Mouse (Mus musculus) fat pad, adult 2 months (tissue): ENCODE measurements around the gene Sdr39u1.

Experiments used
- DNase-seq: peaks from one replicate; pipeline ENCODE4 v3.0.0-alpha.2; 2011; ENCODE audit warnings: low read depth, low spot score; ENCODE audit errors: extremely low read depth

Sdr39u1 gene

DNA sequence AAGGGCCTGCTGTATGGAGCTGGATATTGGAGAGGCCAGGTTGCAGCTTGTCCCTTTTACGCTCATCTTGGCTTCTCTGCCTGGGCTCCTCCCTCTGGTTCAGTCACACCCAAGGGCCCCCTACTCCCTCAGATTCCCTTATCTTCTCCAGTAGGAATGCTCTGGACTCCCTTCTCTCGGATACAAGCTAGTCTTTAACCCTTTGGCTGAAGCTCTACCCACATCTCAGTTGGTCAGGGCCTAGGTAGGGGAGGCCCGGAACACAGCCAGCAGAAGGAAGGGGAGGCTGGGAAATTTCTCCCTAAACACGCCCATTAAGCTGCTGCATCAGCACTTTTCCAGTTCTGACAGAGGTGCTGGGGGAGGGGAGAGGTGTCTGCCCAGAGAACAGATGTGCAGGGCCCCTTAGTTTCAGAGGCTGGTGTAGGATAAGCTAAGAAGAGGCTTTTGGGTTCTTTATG lies 45.0 kb downstream of the Sdr39u1 start:
- DNase-seq, result no peak

DNA sequence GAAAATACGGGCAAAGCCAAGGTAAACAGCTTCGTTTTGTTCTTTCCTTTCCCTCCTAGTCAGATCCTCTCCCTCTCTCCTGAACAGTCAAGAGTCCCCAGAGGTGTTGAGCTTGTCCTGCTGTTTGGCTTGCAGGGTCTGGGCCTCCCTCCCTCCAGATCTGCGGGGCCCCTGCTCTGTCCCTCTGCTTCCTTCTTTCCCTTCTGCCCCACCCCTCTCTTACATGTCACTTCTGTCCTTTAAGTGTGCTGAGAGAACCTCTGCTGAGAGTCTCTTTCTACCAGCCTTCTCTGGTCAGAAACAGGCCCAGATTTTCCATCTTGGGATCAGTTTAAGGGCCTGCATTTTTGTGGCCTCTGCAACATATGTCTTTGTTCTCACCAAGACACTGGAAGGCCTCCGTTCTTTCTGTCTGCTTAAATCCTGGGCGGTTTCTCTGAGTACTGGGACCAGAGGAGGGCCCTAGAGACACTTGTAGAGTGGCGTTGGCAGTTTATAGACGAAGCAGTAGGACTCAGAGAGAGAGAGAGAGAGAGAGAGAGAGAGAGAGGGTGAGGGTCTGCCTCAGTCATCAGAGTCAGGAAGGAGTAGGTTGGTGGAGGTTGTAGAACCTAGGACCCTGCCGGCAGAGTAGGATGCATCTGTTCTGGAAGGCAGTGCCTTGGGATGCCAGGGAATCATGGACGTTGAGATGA lies 45.5 kb downstream of the Sdr39u1 start:
- DNase-seq, result no peak

DNA sequence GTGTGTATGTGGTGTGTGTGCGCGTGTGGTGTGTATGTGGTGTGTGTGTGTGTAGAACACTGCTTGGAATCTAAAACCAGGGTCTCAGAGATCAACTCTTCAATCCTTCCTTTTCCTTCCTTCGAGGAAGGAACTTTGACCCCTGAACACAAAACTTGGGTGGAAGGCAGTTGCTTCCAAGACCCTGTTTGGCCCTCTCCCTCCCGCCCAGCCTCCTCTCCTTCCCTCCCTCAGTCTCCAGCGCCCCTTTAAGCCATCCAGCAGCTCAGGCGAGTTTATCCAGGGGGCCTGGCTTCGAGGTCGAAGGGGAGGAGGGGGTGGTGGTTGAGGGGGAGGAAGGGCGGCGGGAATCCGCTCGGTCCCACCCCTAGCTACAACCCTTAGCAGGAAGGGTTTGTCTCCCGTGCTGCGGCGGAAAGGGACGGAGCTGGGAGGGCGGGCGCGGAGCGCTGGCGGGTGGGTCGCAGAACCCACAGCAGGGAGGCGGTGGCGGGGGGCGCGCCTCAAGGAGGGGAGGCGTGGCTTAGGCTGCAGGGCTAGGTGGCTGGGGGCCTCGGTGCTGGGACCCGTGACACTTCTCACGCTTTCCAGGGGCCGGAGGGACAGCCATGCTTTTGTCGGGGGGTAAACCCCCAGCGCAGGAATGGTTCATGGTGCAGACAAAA lies 46.3 kb downstream of the Sdr39u1 start, which contains the start of gene Nynrin:
Gene Nynrin, plus strand, starts transcription at position 390 of the 665 bp plus-strand sequence.
- no peak for DNase-seq

DNA sequence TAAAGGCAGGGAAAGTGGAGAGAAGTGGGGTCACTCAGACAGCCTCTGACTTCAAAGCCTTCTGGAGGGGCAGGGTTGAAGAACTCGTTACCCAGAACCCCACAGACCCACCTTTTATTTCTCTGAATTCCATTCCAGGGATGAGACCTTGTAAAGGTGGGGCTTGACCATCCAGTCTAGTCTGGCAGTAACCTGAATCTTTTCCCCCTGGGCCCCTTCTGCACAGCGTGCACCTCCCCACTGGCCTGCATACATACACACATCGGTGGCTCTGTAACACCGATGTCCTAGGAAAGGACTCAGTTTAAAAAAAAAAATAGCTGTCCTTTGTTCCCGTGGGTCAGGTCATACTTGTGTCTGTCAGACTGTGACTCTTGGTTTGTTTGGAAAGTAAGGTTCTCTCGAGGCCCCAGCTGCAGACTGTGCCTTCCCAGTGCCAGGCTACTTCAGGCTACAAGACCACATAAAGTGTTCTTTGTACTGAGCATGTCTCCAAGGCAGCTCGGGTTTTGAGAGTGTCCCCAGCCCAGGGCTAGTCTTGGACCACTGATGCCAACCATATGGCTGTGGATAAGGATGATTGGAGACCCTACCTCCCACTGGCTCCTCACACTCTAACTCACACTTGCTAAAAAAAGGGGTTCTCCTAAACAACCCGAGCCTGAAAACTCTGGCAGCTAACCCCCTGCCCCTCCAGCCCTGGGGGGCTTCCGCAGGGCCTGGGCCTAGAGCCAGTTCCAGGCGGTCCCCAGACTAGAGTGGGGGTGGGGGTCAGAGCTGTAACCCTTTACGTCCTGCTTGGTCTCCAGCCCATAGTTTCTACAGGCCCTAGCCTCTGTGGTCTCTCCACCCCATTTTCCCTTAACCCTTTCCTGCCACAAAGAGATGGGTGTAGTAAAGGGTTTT lies 47.2 kb downstream of the Sdr39u1 start:
- no peak for DNase-seq

DNA sequence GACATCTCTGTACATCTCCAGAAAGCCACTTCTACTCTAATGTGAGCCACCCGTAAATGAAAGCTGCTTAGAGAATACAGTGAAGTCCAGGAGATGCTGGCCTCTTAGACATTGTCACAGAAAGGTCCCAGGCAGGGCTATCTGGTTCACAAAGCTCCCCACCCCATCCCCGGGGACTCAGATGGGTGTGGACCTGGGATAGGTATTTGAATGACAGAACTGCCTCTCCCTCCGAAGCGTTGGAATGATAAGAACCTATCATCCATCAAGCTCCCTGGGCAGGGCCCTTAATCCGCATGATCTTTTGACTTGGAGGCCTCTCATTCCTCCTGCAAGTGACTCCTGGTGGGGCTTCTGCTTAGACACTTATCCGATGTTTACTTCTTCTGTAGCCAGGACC lies 49.2 kb downstream of the Sdr39u1 start:
- DNase-seq, result no peak
